Mouse (Mus musculus) CH12.LX (cell line): ENCODE data around the gene AI837181.

Source experiments
- CTCF ChIP-seq, 2 experiments: IDR thresholded peaks in 1 of 2; conservative IDR thresholded peaks in 1 of 2; 2 replicates each; pipeline ENCODE4 v1.5.1; 2011 to 2012; ENCODE audit warnings: low read depth in 2 of 2, low read length in 2 of 2, improper control_type of control experiment in 1 of 2, inconsistent platforms in 1 of 2, mild to moderate bottlenecking in 1 of 2, moderate library complexity in 1 of 2
- EP300 ChIP-seq: IDR thresholded peaks from 2 replicates; pipeline ENCODE4 v1.6.1; 2011; ENCODE audit warnings: low read length, improper control_type of control experiment
- MAZ ChIP-seq: IDR thresholded peaks from 2 replicates; pipeline ENCODE4 v1.6.1; 2012; ENCODE audit warnings: low read depth, mild to moderate bottlenecking, inconsistent platforms, low read length, improper control_type of control experiment, moderate library complexity
- MEF2A ChIP-seq: IDR thresholded peaks from 2 replicates; pipeline ENCODE4 v1.6.1; 2014; ENCODE audit warnings: low read depth, mild to moderate bottlenecking, inconsistent platforms, low read length, improper control_type of control experiment, borderline replicate concordance
- NRF1 ChIP-seq: IDR thresholded peaks from 2 replicates; pipeline ENCODE4 v1.6.1; 2014; ENCODE audit warnings: low read depth, mild to moderate bottlenecking, inconsistent platforms, low read length, improper control_type of control experiment, moderate library complexity
- POLR2A ChIP-seq: IDR thresholded peaks from 2 replicates; pipeline ENCODE4 v1.6.1; 2011; ENCODE audit warnings: low read depth, mild to moderate bottlenecking, improper control_type of control experiment, low read length
- TCF12 ChIP-seq: IDR thresholded peaks from 2 replicates; pipeline ENCODE4 v1.6.1; 2014; ENCODE audit warnings: low read depth, mild to moderate bottlenecking, inconsistent platforms, low read length, improper control_type of control experiment
- USF2 ChIP-seq: conservative IDR thresholded peaks from 2 replicates; pipeline ENCODE4 v1.6.1; 2011; ENCODE audit warnings: low read depth, low read length, improper control_type of control experiment

DNA sequence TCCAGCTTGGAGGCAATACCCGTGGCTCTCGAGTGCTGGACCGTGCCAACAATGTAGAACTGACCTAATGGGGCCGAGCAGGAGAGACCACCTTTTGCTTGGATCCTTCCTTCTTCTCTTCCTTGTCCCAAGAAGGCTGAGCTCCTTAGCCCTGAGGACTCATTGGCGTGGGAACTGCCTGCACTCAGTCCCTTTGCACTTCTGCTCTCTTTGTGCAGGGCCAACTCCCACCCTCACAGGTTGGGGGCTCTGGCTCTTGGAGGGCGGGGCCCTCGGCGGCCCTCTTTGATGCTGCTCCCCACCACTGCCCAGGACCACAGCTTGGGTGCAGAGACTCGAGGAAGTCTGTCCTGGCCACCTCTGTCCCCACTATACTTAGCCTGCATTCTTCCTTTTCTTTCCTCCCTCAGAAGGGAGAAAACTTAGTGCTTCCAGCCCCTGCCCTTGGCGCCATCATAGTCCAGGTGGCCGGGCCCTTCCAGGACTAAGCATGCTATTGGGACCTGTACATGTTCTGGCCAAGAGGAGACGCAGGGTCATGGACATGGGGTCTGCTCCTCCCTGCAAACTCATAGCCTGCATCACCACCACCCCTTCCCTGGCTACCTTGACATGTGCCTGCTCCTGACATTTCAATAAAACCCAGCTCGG is 1.8 kb downstream of the AI837181 start:
- no peak for TF ChIP-seq POLR2A
- TF ChIP-seq CTCF (conservative IDR thresholded peaks at IDR 0.05 in 1 of 2, IDR thresholded peaks at IDR 0.05 in 1 of 2; ENCODE audit: low read depth in 2 of 2, low read length in 2 of 2) = no peak
- no peak for TF ChIP-seq MEF2A
- TF ChIP-seq NRF1 = no peak
- TF ChIP-seq USF2 = no peak
- no peak for TF ChIP-seq MAZ
- no peak for TF ChIP-seq TCF12
- TF ChIP-seq EP300 = no peak
